Mouse (Mus musculus): ENCODE measurements around the gene Wnt2. TPM values are rescaled to one million over a fixed set of nuclear protein-coding genes. Genes with fewer than 3 reads are reported as not detected.

The Wnt2 gene
- polyA plus RNA-seq, 1 experiment from 2014 or later: 1.7 TPM

DNA sequence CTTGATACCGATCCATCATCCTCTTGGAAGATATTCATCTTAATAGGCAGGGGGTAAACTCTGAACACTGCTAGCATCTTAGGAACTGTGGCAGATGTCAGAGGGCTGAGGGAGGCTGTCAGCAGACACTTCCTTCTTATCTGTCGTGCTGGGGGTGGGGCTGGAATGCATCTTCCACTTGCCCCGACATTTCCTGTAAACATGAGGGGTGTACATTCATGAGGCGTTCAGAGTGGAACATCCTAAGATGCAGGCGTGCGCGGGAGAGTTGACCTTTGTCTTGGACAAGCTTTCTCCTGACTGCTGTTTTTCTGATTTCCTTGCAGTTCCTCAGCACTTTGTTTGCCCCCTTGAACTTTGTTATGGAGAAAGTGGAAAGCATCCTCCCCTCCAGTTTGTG is 88.0 kb downstream of the Wnt2 start:
- Histone ChIP-seq H3K4me1 (replicated peaks) (peaks cover 24% of the 10 kb centered on the region), H3K36me3 (no peaks in the 10 kb centered on the region), H3K4me2 (no peak overlapping the region), H3K27ac (no peak overlapping the region), H3K9me3 (replicated peaks) (no peaks in the 10 kb centered on the region), H3K9ac (no peak overlapping the region), H3K27me3 (no peaks in the 10 kb centered on the region), H3K4me3 (replicated peaks) (no peak overlapping the region)
- no peak for DNase-seq
- ATAC-seq (ENCODE audit: low read depth): no peak
- WGBS (ENCODE audit: insufficient replicate concordance): 43% methylated on average over 7 of the region's 7 CpGs

DNA sequence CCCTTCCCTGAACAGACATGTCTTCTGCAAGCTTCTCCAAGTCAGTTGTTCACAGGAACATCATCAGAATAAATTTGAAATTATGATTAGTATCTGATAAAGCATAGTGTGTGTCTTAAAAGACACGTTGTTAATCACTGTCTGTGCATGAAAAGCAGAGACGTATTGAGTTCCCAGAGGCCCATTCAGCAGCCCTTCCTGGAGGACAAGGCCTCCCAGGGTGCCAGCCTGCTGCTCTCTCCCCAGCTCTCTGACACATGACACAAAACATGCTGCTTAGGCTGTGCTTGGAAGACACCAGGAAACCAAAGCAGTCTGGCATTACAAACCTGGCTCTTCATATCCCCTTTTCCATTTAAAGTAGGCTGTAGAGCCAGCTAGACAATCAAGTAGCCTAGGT is 88.5 kb downstream of the Wnt2 start:
- Histone ChIP-seq H3K4me1 (replicated peaks) (peaks cover 21% of the 10 kb centered on the region), H3K27ac (no peak overlapping the region), H3K27me3 (no peaks in the 10 kb centered on the region), H3K4me3 (replicated peaks) (no peak overlapping the region), H3K9ac (no peak overlapping the region), H3K4me2 (no peak overlapping the region), H3K36me3 (no peaks in the 10 kb centered on the region), H3K9me3 (replicated peaks) (no peaks in the 10 kb centered on the region)
- DNase-seq (no peak), ATAC-seq (ENCODE audit: low read depth) (no peak)
- WGBS (ENCODE audit: insufficient replicate concordance): 56% methylated on average over 2 of the region's 2 CpGs

Other genes starting within 250 kb of the Wnt2 start
- gene Asz1, start 78.5 kb upstream of the Wnt2 start, polyA plus RNA-seq (2015; fragmentation: Nextera tagmentation; extraction: Ambion mirVana): not detected in 2 replicates
- gene Cftr, start 140.1 kb upstream of the Wnt2 start, polyA plus RNA-seq (2015; fragmentation: Nextera tagmentation; extraction: Ambion mirVana): 0.03 and 0.08 TPM in 2 replicates

Data from liver, embryonic 13.5 days (tissue).